Mouse (Mus musculus): ENCODE results near the gene Ralbp1.
A peak's percentile ranks its signal among the peaks of the same experiment; 100 is the strongest.

Gene Ralbp1

DNA sequence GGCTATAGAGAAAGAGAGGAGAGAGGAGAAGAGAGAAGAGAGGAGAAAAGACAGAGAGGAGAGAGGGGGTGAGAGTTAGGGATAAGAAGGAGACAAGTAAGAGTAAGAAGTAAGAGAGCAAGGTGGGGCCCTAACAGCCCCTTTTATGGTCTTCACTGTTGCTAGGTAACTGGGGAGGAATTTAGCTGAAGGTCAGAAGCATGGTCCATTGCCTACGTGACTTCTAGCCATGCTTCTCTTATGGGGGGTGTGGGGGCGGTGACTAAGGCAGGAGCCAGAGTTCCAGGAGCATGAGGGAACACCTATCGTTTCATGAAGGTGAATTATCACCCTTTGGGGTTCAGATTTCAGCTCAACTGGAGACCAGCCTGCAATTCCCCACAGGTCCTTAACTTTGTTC is 10.4 kb upstream of the Ralbp1 start:
- no peak for DNase-seq (ENCODE audit: low read depth)

GRCm38 (mm10) chr17:65889476-65889875 is 3.9 kb upstream of the Ralbp1 start:
- DNase-seq (ENCODE audit: low read depth), result no peak

GRCm38 (mm10) chr17:65886571-65886970 is 973 bp upstream of the Ralbp1 start:
- no peak for DNase-seq (ENCODE audit: low read depth)

DNA sequence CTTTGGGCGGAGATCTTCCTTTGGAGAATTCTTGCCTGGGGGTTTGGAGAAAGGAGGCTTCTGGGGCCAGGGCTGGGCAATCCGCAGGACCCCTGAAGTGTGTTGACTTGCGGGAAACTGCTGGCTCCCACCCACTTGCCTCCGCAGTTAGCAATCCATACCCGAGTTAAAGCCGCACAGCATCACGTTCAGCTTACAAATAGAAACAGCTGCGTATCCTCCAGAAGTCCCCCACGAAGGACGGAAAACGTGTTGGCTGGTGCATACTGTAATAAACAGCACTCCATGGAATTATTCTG is 251 bp downstream of the Ralbp1 start:
- no peak for DNase-seq (ENCODE audit: low read depth)

- DNase-seq (ENCODE audit: low read depth), result peak; percentile 98
Measured at GRCm38 (mm10) chr17:65884691-65885397, 754 bp downstream of the Ralbp1 start.

- DNase-seq (ENCODE audit: low read depth), result no peak
Measured at GRCm38 (mm10) chr17:65884061-65884669, 1.4 kb downstream of the Ralbp1 start.

DNA sequence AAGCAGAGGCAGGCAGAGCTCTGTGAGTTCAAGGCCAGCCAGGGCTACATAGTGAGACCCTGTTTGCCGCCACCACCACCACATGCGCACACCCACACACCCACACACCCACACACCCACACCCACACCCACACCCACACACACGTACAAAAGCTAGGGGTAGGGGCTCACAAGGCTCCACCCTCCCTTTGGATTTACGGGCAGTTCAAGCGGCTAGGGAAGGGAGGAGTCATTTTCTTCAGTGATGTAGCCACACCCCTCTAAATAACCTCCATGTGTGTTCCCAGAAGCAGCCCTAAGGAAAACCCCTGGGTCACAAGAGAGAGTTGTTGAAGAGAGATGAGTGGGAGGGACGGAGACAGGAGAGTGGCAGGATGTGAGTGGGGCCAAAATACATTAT is 8.6 kb downstream of the Ralbp1 start:
- no peak for DNase-seq (ENCODE audit: low read depth)

GRCm38 (mm10) chr17:65873834-65874233 is 11.8 kb downstream of the Ralbp1 start:
- no peak for DNase-seq (ENCODE audit: low read depth)

GRCm38 (mm10) chr17:65873156-65873555 is 12.4 kb downstream of the Ralbp1 start:
- DNase-seq (ENCODE audit: low read depth), result no peak

- DNase-seq (ENCODE audit: low read depth), result no peak
Measured at GRCm38 (mm10) chr17:65872652-65873051, 12.9 kb downstream of the Ralbp1 start.

DNA sequence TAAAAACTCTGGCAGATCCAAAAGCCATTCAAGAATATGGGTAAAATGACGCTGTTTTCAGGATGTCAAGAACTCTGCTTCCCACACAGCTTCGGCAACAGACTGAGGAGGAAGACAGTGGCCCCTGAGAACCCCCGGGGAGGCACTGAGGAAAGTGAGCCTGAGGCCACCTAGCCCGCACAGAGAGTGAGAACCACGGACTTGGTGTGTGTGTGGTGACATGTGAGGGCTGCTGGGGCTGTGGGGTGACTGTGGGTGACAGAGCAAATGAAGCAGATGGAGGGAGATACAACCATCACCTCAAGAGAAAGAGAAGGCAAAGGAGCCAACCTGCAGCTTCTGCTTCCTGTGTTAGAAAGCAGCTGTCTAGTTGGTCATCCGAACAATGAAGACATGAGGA is 13.5 kb downstream of the Ralbp1 start:
- DNase-seq (ENCODE audit: low read depth), result no peak

- DNase-seq (ENCODE audit: low read depth), result no peak
Measured at GRCm38 (mm10) chr17:65871641-65872041, 14.0 kb downstream of the Ralbp1 start.

GRCm38 (mm10) chr17:65870146-65870545 is 15.5 kb downstream of the Ralbp1 start:
- DNase-seq (ENCODE audit: low read depth), result peak; percentile 79

DNA sequence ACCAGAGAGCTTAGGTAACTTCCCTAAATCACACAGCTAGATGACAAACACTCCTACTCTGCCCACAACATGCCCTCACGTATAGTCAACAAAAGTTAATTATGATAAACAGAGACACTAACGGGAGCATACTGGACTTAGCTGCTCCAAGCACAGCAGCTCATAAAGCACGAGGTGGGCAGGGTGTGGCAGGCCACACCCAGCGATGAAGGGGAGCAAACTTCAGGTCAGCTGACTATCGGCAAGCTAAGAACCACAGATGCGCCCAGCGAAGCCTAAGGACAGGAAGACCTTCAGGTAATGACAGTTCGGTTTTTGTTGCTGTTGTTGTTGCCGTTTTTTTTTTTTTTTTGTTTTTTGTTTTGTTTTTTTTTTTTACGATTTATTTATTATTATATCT is 15.9 kb downstream of the Ralbp1 start:
- no peak for DNase-seq (ENCODE audit: low read depth)

DNA sequence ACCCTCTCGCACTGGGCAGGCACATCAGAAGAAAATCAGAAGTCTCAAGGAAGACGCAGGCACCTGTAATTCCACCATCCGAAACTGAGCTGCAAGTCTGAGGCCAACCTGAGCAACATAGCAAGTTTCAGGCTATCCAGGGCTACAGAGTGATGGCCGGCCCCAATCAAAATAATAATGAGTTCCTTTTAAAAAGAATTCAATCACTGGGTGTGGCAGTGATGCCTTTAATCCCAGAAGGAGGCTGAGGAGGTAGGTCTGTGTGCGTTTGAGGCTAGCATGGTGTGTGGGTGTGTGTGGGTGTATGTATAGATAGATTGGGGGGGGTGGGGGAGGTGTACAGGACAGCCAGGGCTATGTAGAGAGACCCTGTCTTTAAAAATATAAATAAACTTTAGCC is 17.6 kb downstream of the Ralbp1 start:
- DNase-seq (ENCODE audit: low read depth), result no peak

GRCm38 (mm10) chr17:65866201-65866600 is 19.4 kb downstream of the Ralbp1 start:
- DNase-seq (ENCODE audit: low read depth), result no peak

DNA sequence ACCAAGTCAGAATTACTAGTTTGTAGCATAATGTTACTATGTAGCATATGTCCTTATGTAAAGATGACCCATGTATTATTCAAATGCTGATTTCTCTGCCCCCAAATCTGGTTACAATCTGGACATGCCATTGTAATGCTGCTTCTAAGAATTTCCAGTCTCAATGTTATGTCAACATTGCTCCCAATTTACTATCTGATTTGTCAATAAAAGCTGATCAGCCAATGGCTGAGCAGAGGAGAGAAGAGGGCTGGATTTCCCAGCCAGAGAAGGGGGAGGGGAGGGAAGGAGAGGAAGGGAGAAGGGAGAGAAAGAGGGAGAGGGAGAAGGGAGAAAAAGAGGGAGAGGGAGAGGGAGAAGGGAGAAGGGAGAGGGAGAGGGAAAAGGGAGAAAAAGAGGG is 20.3 kb downstream of the Ralbp1 start:
- DNase-seq (ENCODE audit: low read depth), result no peak

DNA sequence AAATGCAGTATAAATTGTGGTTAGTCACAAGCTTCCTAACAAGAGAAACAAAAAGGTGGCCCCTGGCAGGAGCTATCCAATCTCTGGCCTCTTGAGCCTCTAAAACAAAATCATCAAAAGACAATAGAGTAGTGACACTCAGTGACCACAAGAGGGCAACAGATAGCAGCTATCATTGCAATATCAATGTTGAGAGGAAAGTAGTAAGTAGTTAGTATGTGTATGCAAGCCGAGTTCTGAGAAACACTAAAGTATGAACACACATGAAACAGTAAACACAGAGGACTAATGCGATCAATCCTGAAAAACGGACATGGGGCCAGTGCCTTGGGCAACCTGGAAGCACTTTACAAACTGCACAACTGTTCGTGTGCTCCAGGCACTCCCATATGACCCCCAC is 20.9 kb downstream of the Ralbp1 start:
- no peak for DNase-seq (ENCODE audit: low read depth)

GRCm38 (mm10) chr17:65863830-65864229 is 21.8 kb downstream of the Ralbp1 start:
- DNase-seq (ENCODE audit: low read depth), result no peak

GRCm38 (mm10) chr17:65862579-65862978 is 23.0 kb downstream of the Ralbp1 start:
- DNase-seq (ENCODE audit: low read depth), result no peak

- no peak for DNase-seq (ENCODE audit: low read depth)
Measured at GRCm38 (mm10) chr17:65857617-65858016, 28.0 kb downstream of the Ralbp1 start.

DNA sequence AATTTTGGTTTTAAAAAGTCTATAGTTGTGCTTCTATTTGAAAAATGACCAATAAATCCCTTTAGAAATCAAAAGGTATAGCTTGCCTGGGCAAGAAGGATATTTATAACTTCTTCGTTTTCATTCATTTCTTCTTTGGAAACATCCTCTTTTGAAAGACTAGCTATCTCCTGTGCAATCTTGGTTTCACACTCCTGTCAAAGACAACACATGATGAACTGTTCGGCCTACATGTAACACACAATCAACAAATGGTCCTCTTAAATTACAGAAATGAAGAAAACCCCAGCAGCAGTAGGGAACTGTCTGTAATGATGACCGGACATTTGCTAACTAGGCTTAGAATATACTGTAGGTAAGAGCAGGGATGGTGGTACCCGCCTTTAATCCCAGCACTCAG is 31.6 kb downstream of the Ralbp1 start:
- no peak for DNase-seq (ENCODE audit: low read depth)

DNA sequence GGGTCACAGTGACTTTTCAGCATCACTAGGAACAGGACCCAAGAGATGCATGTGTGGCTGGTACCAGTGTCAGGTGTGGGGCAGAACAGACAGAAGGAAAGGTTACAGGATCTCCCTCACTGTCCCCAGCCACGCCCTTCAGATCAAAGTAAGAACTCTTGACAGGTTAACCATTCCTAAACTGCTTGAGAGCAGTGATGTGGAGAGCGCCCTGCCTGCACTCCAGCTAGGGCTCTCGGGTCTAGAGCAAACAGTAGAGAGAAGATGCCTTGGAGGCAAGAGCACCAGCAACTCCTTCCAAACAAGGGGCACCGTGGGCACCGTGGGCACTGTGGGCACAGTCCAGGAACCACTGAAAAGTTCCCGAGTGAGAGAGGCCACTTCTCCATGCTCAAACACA is 32.3 kb downstream of the Ralbp1 start:
- no peak for DNase-seq (ENCODE audit: low read depth)

DNA sequence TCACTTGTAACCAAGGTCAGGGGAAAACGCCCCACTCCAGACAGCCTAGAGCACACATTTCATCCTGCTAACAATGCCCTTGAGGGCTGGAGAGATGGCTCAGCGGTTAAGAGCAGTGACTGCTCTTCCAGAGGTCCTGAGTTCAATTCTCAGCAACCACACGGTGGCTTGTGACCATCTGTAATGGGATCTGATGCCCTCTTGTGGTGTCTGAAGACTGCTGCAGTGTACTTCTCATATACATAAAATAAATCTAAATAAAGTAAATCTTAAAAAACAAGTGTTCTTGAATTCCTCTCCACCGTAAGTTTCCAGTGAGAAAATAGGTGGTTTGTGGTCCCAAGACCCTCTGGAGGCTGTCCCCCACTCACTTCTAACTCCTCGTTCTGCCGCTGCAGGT is 33.8 kb downstream of the Ralbp1 start:
- DNase-seq (ENCODE audit: low read depth), result no peak
